Mouse (Mus musculus): Measurements from ENCODE around the gene Gm45015.
A peak's percentile ranks its signal among the peaks of the same experiment; 100 is the strongest.
"Not testable (repeated sequence)": the region's sequence is repeated elsewhere in the genome, so short reads cannot be mapped to it uniquely, and the experiment has no call there.

The Gm45015 gene

GRCm38 (mm10) chrX:73336740-73337139 is at the start of gene Gm45015:
Gene Gm45015 (minus strand): TSS chrX:73336840.
- DNase-seq (ENCODE audit: low read depth, low spot score): no peak

DNA sequence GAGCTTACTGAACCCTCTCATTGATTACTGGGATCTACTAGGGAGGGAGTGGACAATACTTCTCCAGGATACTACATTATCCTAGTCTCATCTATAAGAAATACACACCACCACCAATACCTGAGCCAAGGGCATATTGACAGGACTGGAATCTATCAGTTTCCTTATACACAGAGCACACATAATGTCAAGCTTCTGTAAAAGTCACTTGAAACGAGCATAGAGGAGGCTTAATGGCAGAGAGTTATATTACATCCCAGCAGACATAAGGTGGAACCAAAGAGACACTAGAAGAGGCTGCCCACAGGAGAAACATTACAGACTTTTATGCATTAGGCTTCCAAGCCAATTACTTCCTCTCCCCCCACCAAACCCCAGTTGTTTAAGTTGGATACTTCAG is 48.3 kb upstream of the Gm45015 start:
- DNase-seq (ENCODE audit: low read depth, low spot score): no peak

GRCm38 (mm10) chrX:73384419-73384818 is 47.8 kb upstream of the Gm45015 start:
- DNase-seq (ENCODE audit: low read depth, low spot score): no peak

- no peak for DNase-seq (ENCODE audit: low read depth, low spot score)
Observed at GRCm38 (mm10) chrX:73363291-73363690, 26.7 kb upstream of the Gm45015 start.

DNA sequence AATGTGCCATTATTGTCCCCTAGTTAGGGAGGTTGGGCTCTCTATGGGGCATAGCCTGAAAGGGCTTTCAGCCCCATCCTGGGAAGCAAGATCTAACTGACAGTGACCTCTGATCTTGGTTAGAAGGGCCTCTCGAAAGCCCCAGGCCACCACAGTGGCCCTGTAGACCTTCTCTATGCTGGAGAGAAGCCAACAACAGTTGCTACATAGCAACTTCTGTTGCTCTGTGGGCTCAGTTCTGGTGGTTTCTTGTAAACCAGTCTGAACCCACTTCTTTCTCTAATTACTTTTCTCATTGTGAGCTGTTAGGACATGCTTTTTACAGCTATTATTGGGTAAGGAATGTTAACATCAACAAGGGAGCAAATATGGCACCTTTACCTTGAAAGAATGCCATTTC is 20.1 kb upstream of the Gm45015 start:
- no peak for DNase-seq (ENCODE audit: low read depth, low spot score)

DNA sequence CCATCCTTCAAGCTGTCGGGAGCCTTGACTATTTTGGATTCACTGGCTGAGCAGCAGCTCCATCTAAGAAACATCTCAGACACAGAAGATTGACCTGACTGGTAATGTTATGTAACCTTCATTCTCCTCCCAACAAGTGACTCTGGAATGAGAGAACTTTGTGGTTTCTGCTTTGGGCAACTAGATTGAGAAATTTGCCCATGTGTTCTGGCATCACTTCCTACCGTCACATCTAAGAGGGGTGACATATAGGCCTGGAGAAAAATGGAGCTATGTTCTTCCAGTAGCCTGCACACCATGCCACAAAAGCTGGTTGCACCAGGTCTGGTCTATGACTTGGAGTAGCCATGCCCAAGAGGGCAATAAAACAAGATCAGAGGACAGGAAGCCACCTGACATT is 19.5 kb upstream of the Gm45015 start:
- no peak for DNase-seq (ENCODE audit: low read depth, low spot score)

GRCm38 (mm10) chrX:73344346-73344745 is 7.7 kb upstream of the Gm45015 start:
- no peak for DNase-seq (ENCODE audit: low read depth, low spot score)

DNA sequence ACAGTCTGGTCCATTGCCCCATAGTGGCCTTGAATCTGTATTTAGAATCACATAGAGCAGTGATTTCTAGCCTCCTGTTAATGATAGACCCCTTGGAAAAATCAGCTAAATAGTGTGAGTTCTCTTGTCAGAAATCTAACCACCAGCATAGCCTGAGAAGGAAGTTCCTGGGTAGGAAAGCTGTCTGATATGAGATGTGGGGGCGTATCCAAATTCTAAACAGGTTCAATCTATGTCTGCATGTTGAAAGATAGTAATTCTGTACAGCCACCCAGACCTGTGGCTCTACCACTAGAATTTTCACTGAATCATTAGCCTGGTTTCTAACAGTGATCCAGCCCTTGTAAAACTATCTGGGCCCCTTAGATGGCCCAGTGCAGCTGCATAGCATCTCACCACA is 7.2 kb upstream of the Gm45015 start:
- no peak for DNase-seq (ENCODE audit: low read depth, low spot score)

GRCm38 (mm10) chrX:73342941-73343735 is 6.5 kb upstream of the Gm45015 start:
- peak; percentile 54 for DNase-seq (ENCODE audit: low read depth, low spot score)

DNA sequence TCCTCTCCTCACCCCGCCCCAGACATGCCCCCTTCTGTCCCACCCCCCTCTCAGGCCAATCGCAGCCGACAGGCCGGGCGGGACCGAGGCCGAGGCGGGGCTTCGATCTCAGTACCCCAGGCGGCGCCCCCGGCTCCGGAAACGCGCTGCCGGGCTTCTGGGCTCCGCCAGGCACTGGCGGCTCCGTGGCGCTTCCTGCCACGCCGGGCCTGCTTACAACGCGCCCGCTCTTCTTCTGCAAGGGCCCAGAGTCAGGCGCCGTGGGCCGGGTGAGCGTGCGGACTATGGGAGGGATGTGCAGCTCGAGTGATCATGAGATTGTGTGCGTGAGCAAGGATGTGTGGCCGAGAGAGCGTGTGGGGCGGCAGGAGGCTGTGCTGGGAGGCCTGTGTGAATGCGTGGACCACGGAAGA is 5.8 kb upstream of the Gm45015 start, which contains the start of gene Zfp275:
TSS of gene Zfp275 (plus strand) at position 139 of the 413 bp plus-strand sequence.
- DNase-seq (ENCODE audit: low read depth, low spot score): peak; percentile 81

- no peak for DNase-seq (ENCODE audit: low read depth, low spot score)
Observed at GRCm38 (mm10) chrX:73342068-73342467, 5.4 kb upstream of the Gm45015 start.

DNA sequence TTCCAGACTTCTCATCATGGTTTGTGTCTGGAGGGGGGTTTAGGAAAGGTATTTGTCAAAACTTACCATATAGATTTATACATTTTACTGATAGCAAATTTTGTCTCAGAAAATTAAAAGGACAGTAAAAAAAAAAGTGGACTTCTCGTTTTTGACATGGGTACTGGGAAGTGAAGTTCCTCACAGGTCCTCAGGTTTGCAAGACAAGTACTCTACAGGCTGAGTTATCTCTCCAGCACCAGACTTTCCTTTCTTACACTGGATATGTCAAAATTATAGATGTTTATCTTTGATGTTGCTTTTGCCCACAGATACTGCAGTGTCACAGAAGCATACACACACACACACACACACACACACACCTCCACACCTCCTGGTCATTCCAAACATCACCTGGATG is 4.8 kb upstream of the Gm45015 start:
- no peak for DNase-seq (ENCODE audit: low read depth, low spot score)

DNA sequence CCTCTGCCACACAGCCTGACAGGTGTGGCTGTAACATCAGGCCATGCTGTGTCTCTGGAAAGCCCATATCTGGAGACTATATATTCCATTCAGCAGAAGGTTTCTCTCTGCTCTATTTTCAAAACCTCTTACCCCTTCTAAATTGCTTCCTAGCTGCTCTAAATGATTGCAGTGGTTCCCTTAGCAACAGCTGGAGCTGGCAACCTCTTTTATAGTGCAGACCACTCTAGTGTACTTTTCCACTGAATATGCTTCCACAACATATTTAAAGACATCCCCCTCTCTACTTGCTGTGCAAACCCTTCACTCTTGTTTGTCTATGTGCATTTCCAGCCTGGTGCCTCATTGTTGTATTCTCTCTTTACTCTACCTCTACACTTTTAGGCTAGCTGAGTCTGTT is 3.1 kb downstream of the Gm45015 start:
- DNase-seq (ENCODE audit: low read depth, low spot score): no peak

DNA sequence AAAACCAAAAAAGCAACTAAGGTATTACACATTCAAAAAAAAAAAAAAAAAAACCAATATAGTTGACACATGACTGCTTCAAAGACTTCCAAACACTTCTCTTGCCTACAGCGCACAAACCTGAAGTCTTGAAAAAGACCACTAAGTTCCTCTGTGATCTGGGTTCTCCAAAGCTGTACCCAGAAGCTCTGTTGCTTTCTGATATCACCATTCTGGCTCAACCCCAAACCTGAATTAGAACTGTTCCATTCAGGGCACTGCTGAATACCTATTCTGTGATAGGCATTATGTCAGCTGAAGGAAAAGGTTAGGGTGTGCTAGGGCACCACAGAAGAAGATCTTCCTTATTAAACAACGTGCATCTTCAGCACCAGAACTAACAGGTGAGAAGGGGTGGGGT is 9.4 kb downstream of the Gm45015 start:
- DNase-seq (ENCODE audit: low read depth, low spot score): no peak

- DNase-seq (ENCODE audit: low read depth, low spot score): no peak
Observed at GRCm38 (mm10) chrX:73321029-73321428, 15.6 kb downstream of the Gm45015 start.

DNA sequence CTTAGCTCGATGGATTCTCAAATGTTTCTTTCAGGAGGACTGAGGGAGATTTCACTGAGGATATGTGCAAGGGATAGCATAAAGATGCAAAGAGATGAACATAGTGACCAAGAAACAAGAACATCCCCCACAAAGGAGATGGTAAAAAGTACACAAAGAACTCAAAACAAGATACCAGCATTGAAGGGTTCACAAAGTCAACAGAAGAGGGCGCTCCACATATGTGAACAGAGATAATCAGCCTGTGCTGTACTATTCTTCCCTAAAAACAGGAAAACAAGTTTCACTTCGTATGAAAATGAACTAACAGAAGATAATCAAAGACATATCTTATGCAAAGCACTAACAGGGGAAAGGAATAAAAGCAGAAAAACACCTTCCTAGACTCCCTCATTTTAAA is 24.1 kb downstream of the Gm45015 start:
- DNase-seq (ENCODE audit: low read depth, low spot score): peak; percentile 25

GRCm38 (mm10) chrX:73295745-73296144 is 40.9 kb downstream of the Gm45015 start:
- DNase-seq (ENCODE audit: low read depth, low spot score): not testable (repeated sequence)

- not testable (repeated sequence) for DNase-seq (ENCODE audit: low read depth, low spot score)
Observed at GRCm38 (mm10) chrX:73292876-73293275, 43.8 kb downstream of the Gm45015 start, which contains the start of the genes Xlr5a and Xlr5c. Gene Xlr5a (minus strand): TSS chrX:73292976. Gene Xlr5c (minus strand): TSS chrX:73292976.
